In genomic region chr6:90653736-90654135, GRCm38 (mm10) we compare ENCODE assay signal across 9 mouse cellular contexts. TPM values are rescaled to one million over a fixed set of nuclear protein-coding genes. Genes with fewer than 3 reads are reported as not detected.
DNase-seq lines count a peak whose midpoint lies in the region; ATAC-seq and TF ChIP-seq lines count a peak whose summit lies in the region.
"Had no signal": no experiment of that assay in that cellular context is flagged by ENCODE, and none has a peak within 500 bp of the region (broad histone marks: within the 10 kb centered on the region; RNA-seq: fewer than 3 reads in every experiment).

No protein-coding gene starts in this region.

- no peaks in the 10 kb centered on the region for H3K36me3 ChIP-seq in intestine, embryonic 14.5 days (ENCODE audit: control insufficient read depth, insufficient read depth, low read length)
- H3K36me3 ChIP-seq in intestine, embryonic 16.5 days (ENCODE audit: control insufficient read depth, insufficient read depth, low read length): no peaks in the 10 kb centered on the region
- H3K36me3 ChIP-seq in E14TG2a.4 (ENCODE audit: insufficient read depth, low read length): no peaks in the 10 kb centered on the region
- no peaks in the 10 kb centered on the region for H3K36me3 ChIP-seq in lung, postnatal 0 days (ENCODE audit: insufficient read depth, low read length)
- H3K36me3 ChIP-seq: stomach, embryonic 15.5 days had no signal

- 43% methylated on average over 2 of the region's 2 CpGs for WGBS in intestine, embryonic 14.5 days
- WGBS in intestine, embryonic 16.5 days: 48% methylated on average over 2 of the region's 2 CpGs
- 23% methylated on average over 2 of the region's 2 CpGs for WGBS in lung, postnatal 0 days

- H3K27ac ChIP-seq in intestine, embryonic 14.5 days (ENCODE audit: low read depth): no peak overlapping the region
- no peak overlapping the region for H3K27ac ChIP-seq in intestine, embryonic 16.5 days (ENCODE audit: low read length)
- no peak overlapping the region for H3K27ac ChIP-seq in lung, postnatal 0 days (ENCODE audit: low read length)
- H3K27ac ChIP-seq: stomach, embryonic 15.5 days had no signal

- peak; percentile 65 for DNase-seq in intestine, embryonic 14.5 days (ENCODE audit: low spot score)
- DNase-seq in c-Kit-negative CD71-positive TER-119-positive erythroid progenitor cells, embryonic 14.5 days (ENCODE audit: low read depth, low spot score): peak; percentile 25
- DNase-seq in fibroblast of lung, adult 2 months (ENCODE audit: low read depth): peak; percentile 22
- DNase-seq in kidney, adult 9 months: peak; percentile 71
- DNase-seq in lung, postnatal 0 days (ENCODE audit: low spot score): peak; percentile 62
- DNase-seq in spleen, postnatal 36 days (ENCODE audit: low spot score in 2 of 2): peak; percentile 20 to 32

- H3K9ac ChIP-seq in intestine, embryonic 14.5 days (ENCODE audit: low read length): no peak overlapping the region
- no peak overlapping the region for H3K9ac ChIP-seq in intestine, embryonic 16.5 days (ENCODE audit: low read depth, low read length)
- no peak overlapping the region for H3K9ac ChIP-seq in lung, postnatal 0 days (replicated peaks; ENCODE audit: low read depth)
- H3K9ac ChIP-seq: stomach, embryonic 15.5 days had no signal

- ATAC-seq in intestine, embryonic 14.5 days (replicated peaks; ENCODE audit: low FRiP score, low TSS enrichment, low read depth): no peak
- ATAC-seq in intestine, embryonic 16.5 days: no peak
- peak; percentile 72 for ATAC-seq in lung, postnatal 0 days

- H3K4me2 ChIP-seq in intestine, embryonic 14.5 days (ENCODE audit: low read length): no peak overlapping the region
- no peak overlapping the region for H3K4me2 ChIP-seq in intestine, embryonic 16.5 days (ENCODE audit: low read depth, low read length)
- H3K4me2 ChIP-seq in lung, postnatal 0 days (replicated peaks; ENCODE audit: low read depth, low read length): no peak overlapping the region
- H3K4me2 ChIP-seq: stomach, embryonic 15.5 days had no signal

- peak; percentile 64 for TF ChIP-seq CTCF in E14TG2a.4 (conservative IDR thresholded peaks at IDR 0.05; ENCODE audit: low read length)
- peak; percentile 82 for TF ChIP-seq CTCF in lung, postnatal 0 days (IDR thresholded peaks at IDR 0.05)

- H3K4me1 ChIP-seq in intestine, embryonic 14.5 days (replicated peaks; ENCODE audit: control insufficient read depth, insufficient read depth, low read length): no peaks in the 10 kb centered on the region
- H3K4me1 ChIP-seq in intestine, embryonic 16.5 days (ENCODE audit: control insufficient read depth, insufficient read depth, low read length): peaks cover 4% of the 10 kb centered on the region; the same call in 1 of the 2 replicates
- no peaks in the 10 kb centered on the region for H3K4me1 ChIP-seq in E14TG2a.4 (replicated peaks; ENCODE audit: low read depth, low read length)
- no peaks in the 10 kb centered on the region for H3K4me1 ChIP-seq in lung, postnatal 0 days (ENCODE audit: insufficient read depth, low read depth, low read length)
- H3K4me1 ChIP-seq: stomach, embryonic 15.5 days had no signal

- TF ChIP-seq EP300 in lung, postnatal 0 days (IDR thresholded peaks at IDR 0.05): no peak

- no peaks in the 10 kb centered on the region for H3K9me3 ChIP-seq in intestine, embryonic 14.5 days (ENCODE audit: control insufficient read depth, low read length)
- H3K9me3 ChIP-seq in intestine, embryonic 16.5 days (ENCODE audit: control insufficient read depth, low read length): 0 out of 2 replicates have a peak, but pooled peaks cover 3% of the 10 kb centered on the region
- no peaks in the 10 kb centered on the region; the same call in 1 of the 2 replicates for H3K9me3 ChIP-seq in E14TG2a.4 (ENCODE audit: low read length)
- no peaks in the 10 kb centered on the region for H3K9me3 ChIP-seq in lung, postnatal 0 days (ENCODE audit: low read length)
- H3K9me3 ChIP-seq: stomach, embryonic 15.5 days had no signal

- no peaks in the 10 kb centered on the region for H3K27me3 ChIP-seq in intestine, embryonic 14.5 days (replicated peaks; ENCODE audit: control insufficient read depth, insufficient read depth, low read length)
- H3K27me3 ChIP-seq in intestine, embryonic 16.5 days (replicated peaks; ENCODE audit: control insufficient read depth, insufficient read depth, low read length): no peaks in the 10 kb centered on the region
- 0 out of 2 replicates have a peak, but pooled peaks cover 3% of the 10 kb centered on the region for H3K27me3 ChIP-seq in E14TG2a.4 (ENCODE audit: insufficient read depth, low read length)
- H3K27me3 ChIP-seq in lung, postnatal 0 days (replicated peaks; ENCODE audit: insufficient read depth, low read length): no peaks in the 10 kb centered on the region
- H3K27me3 ChIP-seq: stomach, embryonic 15.5 days had no signal

- no peak overlapping the region for H3K4me3 ChIP-seq in intestine, embryonic 14.5 days (ENCODE audit: low read depth, low read length)
- H3K4me3 ChIP-seq in intestine, embryonic 16.5 days (ENCODE audit: low read length): no peak overlapping the region
- H3K4me3 ChIP-seq in E14TG2a.4 (replicated peaks; ENCODE audit: low read length): no peak overlapping the region
- no peak overlapping the region for H3K4me3 ChIP-seq in lung, postnatal 0 days (ENCODE audit: low read depth, low read length)
- H3K4me3 ChIP-seq: stomach, embryonic 15.5 days had no signal

RNA-seq across cellular contexts. Expression of gene Slc41a3, which starts 49.2 kb away (rescaled TPM):
- 5.0 and 5.1 TPM in 2 replicates for polyA plus RNA-seq in intestine, embryonic 14.5 days (2014; fragmentation: Nextera tagmentation; extraction: Ambion mirVana)
- 6.4 and 7.1 TPM in 2 replicates for polyA plus RNA-seq in intestine, embryonic 16.5 days (2015; fragmentation: Nextera tagmentation; extraction: Ambion mirVana)
- 9.7 and 10.8 TPM in 2 replicates for polyA plus RNA-seq in lung, postnatal 0 days (2015; fragmentation: Nextera tagmentation; extraction: Ambion mirVana)
